Mouse (Mus musculus): ENCODE measurements around the gene Rhof. TPM values are rescaled to one million over a fixed set of nuclear protein-coding genes. Genes with fewer than 3 reads are reported as not detected.

Gene Rhof
- polyA plus RNA-seq, 1 experiment, result 1.6 TPM

- no peaks in the 10 kb centered on the region for H3K36me3 ChIP-seq (ENCODE audit: control insufficient read depth, insufficient read depth)
- no peak overlapping the region for H3ac ChIP-seq (ENCODE audit: control insufficient read depth, insufficient read length)
- no peak for TF ChIP-seq MYOG (IDR thresholded peaks at IDR 0.05; ENCODE audit: control insufficient read depth in 1 of 3, insufficient read depth in 1 of 3, insufficient read length in 2 of 3, low read depth in 2 of 3)
- TF ChIP-seq TCF3 (IDR thresholded peaks at IDR 0.05; ENCODE audit: insufficient read length, low read depth), result no peak
- TF ChIP-seq SRF (IDR thresholded peaks at IDR 0.05; ENCODE audit: control insufficient read depth, insufficient read length, low read depth), result no peak
- no peak for TF ChIP-seq USF1 (IDR thresholded peaks at IDR 0.05; ENCODE audit: low read depth)
- no peak for TF ChIP-seq POLR2AphosphoS2 (IDR thresholded peaks at IDR 0.05; ENCODE audit: insufficient read length, low read depth)
- no peak for TF ChIP-seq MYOD1 (IDR thresholded peaks at IDR 0.05; ENCODE audit: control insufficient read depth in 1 of 3, insufficient read length in 2 of 3, low read depth in 2 of 3)
- TF ChIP-seq MAX (IDR thresholded peaks at IDR 0.05; ENCODE audit: low read depth), result no peak
- TF ChIP-seq REST (IDR thresholded peaks at IDR 0.05; ENCODE audit: insufficient read depth, insufficient read length), result no peak
- no peak for TF ChIP-seq CEBPB (IDR thresholded peaks at IDR 0.05; ENCODE audit: insufficient read depth, poor library complexity, severe bottlenecking)
- no peak for TF ChIP-seq TCF12 (IDR thresholded peaks at IDR 0.05; ENCODE audit: insufficient read depth, poor library complexity, severe bottlenecking)
- no peak for TF ChIP-seq POLR2A (IDR thresholded peaks at IDR 0.05; ENCODE audit: insufficient read length, low read depth)
- TF ChIP-seq E2F4 (IDR thresholded peaks at IDR 0.05; ENCODE audit: insufficient read depth), result no peak
- no peak overlapping the region for H3K4me3 ChIP-seq
- no peaks in the 10 kb centered on the region for H3K27me3 ChIP-seq (ENCODE audit: control insufficient read depth, insufficient read depth, insufficient read length)
- peak overlapping the region; percentile 63 for H3K4me2 ChIP-seq (ENCODE audit: low read depth)
- no peaks in the 10 kb centered on the region for H3K79me2 ChIP-seq (ENCODE audit: control insufficient read depth, insufficient read depth)
These were observed 71.6 kb downstream of the Rhof start for GRCm38 (mm10) chr5:123060706-123061401.

GRCm38 (mm10) chr5:123059757-123060520 is 72.6 kb downstream of the Rhof start:
- peak overlapping the region; percentile 63 for H3K4me2 ChIP-seq (ENCODE audit: low read depth)
- no peak overlapping the region for H3K4me3 ChIP-seq
- no peak overlapping the region for H3ac ChIP-seq (ENCODE audit: control insufficient read depth, insufficient read length)
- no peaks in the 10 kb centered on the region for H3K79me2 ChIP-seq (ENCODE audit: control insufficient read depth, insufficient read depth)
- TF ChIP-seq TCF12 (IDR thresholded peaks at IDR 0.05; ENCODE audit: insufficient read depth, poor library complexity, severe bottlenecking) (peak; percentile 14), REST (IDR thresholded peaks at IDR 0.05; ENCODE audit: insufficient read depth, insufficient read length) (no peak), MAX (IDR thresholded peaks at IDR 0.05; ENCODE audit: low read depth) (no peak), MYOG (IDR thresholded peaks at IDR 0.05; ENCODE audit: control insufficient read depth in 1 of 3, insufficient read depth in 1 of 3, insufficient read length in 2 of 3, low read depth in 2 of 3) (peak in 2 of 3 experiments; percentile 70 to 81), MYOD1 (IDR thresholded peaks at IDR 0.05; ENCODE audit: control insufficient read depth in 1 of 3, insufficient read length in 2 of 3, low read depth in 2 of 3) (peak; percentile 58 to 77 (median 63))
- no peaks in the 10 kb centered on the region for H3K36me3 ChIP-seq (ENCODE audit: control insufficient read depth, insufficient read depth)
- no peaks in the 10 kb centered on the region for H3K27me3 ChIP-seq (ENCODE audit: control insufficient read depth, insufficient read depth, insufficient read length)

GRCm38 (mm10) chr5:123058251-123059102 is 74.0 kb downstream of the Rhof start:
- Histone ChIP-seq H3K79me2 (ENCODE audit: control insufficient read depth, insufficient read depth) (no peaks in the 10 kb centered on the region), H3K4me3 (peak overlapping the region; percentile 26), H3K4me2 (ENCODE audit: low read depth) (peak overlapping the region; percentile 89), H3K27me3 (ENCODE audit: control insufficient read depth, insufficient read depth, insufficient read length) (no peaks in the 10 kb centered on the region), H3K36me3 (ENCODE audit: control insufficient read depth, insufficient read depth) (no peaks in the 10 kb centered on the region), H3ac (ENCODE audit: control insufficient read depth, insufficient read length) (no peak overlapping the region)
- TF ChIP-seq USF1 (IDR thresholded peaks at IDR 0.05; ENCODE audit: low read depth) (no peak), MYOG (IDR thresholded peaks at IDR 0.05; ENCODE audit: control insufficient read depth in 1 of 3, insufficient read depth in 1 of 3, insufficient read length in 2 of 3, low read depth in 2 of 3) (no peak), E2F4 (IDR thresholded peaks at IDR 0.05; ENCODE audit: insufficient read depth) (no peak), MYOD1 (IDR thresholded peaks at IDR 0.05; ENCODE audit: control insufficient read depth in 1 of 3, insufficient read length in 2 of 3, low read depth in 2 of 3) (no peak), POLR2A (IDR thresholded peaks at IDR 0.05; ENCODE audit: insufficient read length, low read depth) (no peak), TCF3 (IDR thresholded peaks at IDR 0.05; ENCODE audit: insufficient read length, low read depth) (no peak), POLR2AphosphoS2 (IDR thresholded peaks at IDR 0.05; ENCODE audit: insufficient read length, low read depth) (no peak)

- TF ChIP-seq MYOD1 (IDR thresholded peaks at IDR 0.05; ENCODE audit: control insufficient read depth in 1 of 3, insufficient read length in 2 of 3, low read depth in 2 of 3) (no peak), POLR2AphosphoS2 (IDR thresholded peaks at IDR 0.05; ENCODE audit: insufficient read length, low read depth) (peak; percentile 90), USF1 (IDR thresholded peaks at IDR 0.05; ENCODE audit: low read depth) (peak; percentile 93), POLR2A (IDR thresholded peaks at IDR 0.05; ENCODE audit: insufficient read length, low read depth) (peak; percentile 88)
- Histone ChIP-seq H3K27me3 (ENCODE audit: control insufficient read depth, insufficient read depth, insufficient read length) (no peaks in the 10 kb centered on the region), H3K36me3 (ENCODE audit: control insufficient read depth, insufficient read depth) (no peaks in the 10 kb centered on the region)
These were observed 74.9 kb downstream of the Rhof start for GRCm38 (mm10) chr5:123057366-123058250.

More at GRCm38 (mm10) chr5:123057366-123058250, 74.9 kb downstream of the Rhof start:
- Histone ChIP-seq H3K4me2 (ENCODE audit: low read depth) (peak overlapping the region; percentile 89), H3ac (ENCODE audit: control insufficient read depth, insufficient read length) (no peak overlapping the region), H3K79me2 (ENCODE audit: control insufficient read depth, insufficient read depth) (no peaks in the 10 kb centered on the region), H3K4me3 (peak overlapping the region; percentile 26)

Other genes with a start within 250 kb of the Rhof start
- 10.1 TPM for gene Kdm2b, start 142.9 kb downstream of the Rhof start, polyA plus RNA-seq (2012; fragmentation: generic; extraction: Trizol)
- gene Orai1, start 117.6 kb downstream of the Rhof start, polyA plus RNA-seq (2012; fragmentation: generic; extraction: Trizol), result 36.7 TPM
- not detected for gene Morn3, start 85.7 kb downstream of the Rhof start, polyA plus RNA-seq (2012; fragmentation: generic; extraction: Trizol)
- gene Tmem120b, start 64.3 kb downstream of the Rhof start, polyA plus RNA-seq (2012; fragmentation: generic; extraction: Trizol), result 41.3 TPM
- gene Setd1b, start 9.5 kb upstream of the Rhof start, polyA plus RNA-seq (2012; fragmentation: generic; extraction: Trizol), result 5.4 TPM
- 30.6 TPM for gene Psmd9, start 36.7 kb upstream of the Rhof start, polyA plus RNA-seq (2012; fragmentation: generic; extraction: Trizol)
- gene Hpd, start 50.0 kb upstream of the Rhof start, polyA plus RNA-seq (2012; fragmentation: generic; extraction: Trizol), result not detected
- gene Wdr66, start 119.4 kb upstream of the Rhof start, polyA plus RNA-seq (2012; fragmentation: generic; extraction: Trizol), result 0.38 TPM
- gene Bcl7a, start 211.1 kb upstream of the Rhof start, polyA plus RNA-seq (2012; fragmentation: generic; extraction: Trizol), result 3.6 TPM

All from myocyte (in vitro differentiated cells).